Mouse (Mus musculus): ENCODE measurements around the gene Trappc3l. TPM values are rescaled to one million over a fixed set of nuclear protein-coding genes. Genes with fewer than 3 reads are reported as not detected.

Gene Trappc3l
- total RNA-seq, 2 experiments from 2014 or later, result 0.39 TPM; not detected in 1

- no peak overlapping the region for H3K27ac ChIP-seq
- no peak for TF ChIP-seq CTCF (conservative IDR thresholded peaks at IDR 0.05)
Observed at GRCm38 (mm10) chr10:34069606-34070005, 32.2 kb downstream of the Trappc3l start.

GRCm38 (mm10) chr10:34070999-34071492 is 33.6 kb downstream of the Trappc3l start:
- no peak overlapping the region for H3K4me3 ChIP-seq
- no peak overlapping the region for H3K27ac ChIP-seq
- TF ChIP-seq CTCF (conservative IDR thresholded peaks at IDR 0.05), result no peak
- no peak for DNase-seq (ENCODE audit: low spot score in 2 of 2)

More at GRCm38 (mm10) chr10:34069606-34070005, 32.2 kb downstream of the Trappc3l start:
- no peak for DNase-seq (ENCODE audit: low spot score in 2 of 2)
- no peak overlapping the region for H3K4me3 ChIP-seq

GRCm38 (mm10) chr10:34071650-34072049 is 34.3 kb downstream of the Trappc3l start:
- no peak for DNase-seq (ENCODE audit: low spot score in 2 of 2)
- peak; percentile 60 for TF ChIP-seq CTCF (conservative IDR thresholded peaks at IDR 0.05)
- Histone ChIP-seq H3K4me3 (no peak overlapping the region), H3K27ac (no peak overlapping the region)

GRCm38 (mm10) chr10:34074522-34075200 is 37.3 kb downstream of the Trappc3l start:
- no peak overlapping the region for H3K4me3 ChIP-seq
- DNase-seq (ENCODE audit: low spot score in 2 of 2), result no peak
- TF ChIP-seq CTCF (conservative IDR thresholded peaks at IDR 0.05), result no peak
- no peak overlapping the region for H3K27ac ChIP-seq

GRCm38 (mm10) chr10:34086514-34086913 is 49.1 kb downstream of the Trappc3l start:
- no peak for TF ChIP-seq CTCF (conservative IDR thresholded peaks at IDR 0.05)
- no peak for DNase-seq (ENCODE audit: low spot score in 2 of 2)
- Histone ChIP-seq H3K27ac (peak overlapping the region; percentile 4; the same call in 1 of the 2 replicates), H3K4me3 (no peak overlapping the region)

- Histone ChIP-seq H3K4me3 (no peak overlapping the region), H3K27ac (no peak overlapping the region)
- TF ChIP-seq CTCF (conservative IDR thresholded peaks at IDR 0.05), result no peak
- DNase-seq (ENCODE audit: low spot score in 2 of 2), result no peak
Observed at GRCm38 (mm10) chr10:34088515-34088914, 51.1 kb downstream of the Trappc3l start.

GRCm38 (mm10) chr10:34089517-34089916 is 52.1 kb downstream of the Trappc3l start:
- H3K4me3 ChIP-seq, result no peak overlapping the region
- DNase-seq (ENCODE audit: low spot score in 2 of 2), result no peak
- no peak overlapping the region for H3K27ac ChIP-seq
- TF ChIP-seq CTCF (conservative IDR thresholded peaks at IDR 0.05), result no peak

GRCm38 (mm10) chr10:34090481-34090880 is 53.1 kb downstream of the Trappc3l start:
- TF ChIP-seq CTCF (conservative IDR thresholded peaks at IDR 0.05), result no peak
- Histone ChIP-seq H3K4me3 (no peak overlapping the region), H3K27ac (no peak overlapping the region)
- no peak for DNase-seq (ENCODE audit: low spot score in 2 of 2)

- DNase-seq (ENCODE audit: low spot score in 2 of 2), result peak; percentile 39 to 81
- Histone ChIP-seq H3K4me3 (no peak overlapping the region), H3K27ac (0 out of 2 replicates have a peak overlapping the region, but pooled peaks have one; percentile 32)
- no peak for TF ChIP-seq CTCF (conservative IDR thresholded peaks at IDR 0.05)
Observed at GRCm38 (mm10) chr10:34091888-34092287, 54.5 kb downstream of the Trappc3l start.

GRCm38 (mm10) chr10:34095147-34095546 is 57.8 kb downstream of the Trappc3l start:
- no peak overlapping the region; the same call in 1 of the 2 replicates for H3K4me3 ChIP-seq
- TF ChIP-seq CTCF (conservative IDR thresholded peaks at IDR 0.05), result no peak
- H3K27ac ChIP-seq, result no peak overlapping the region
- DNase-seq (ENCODE audit: low spot score in 2 of 2), result no peak

- no peak for TF ChIP-seq CTCF (conservative IDR thresholded peaks at IDR 0.05)
- Histone ChIP-seq H3K27ac (peak overlapping the region; percentile 74), H3K4me3 (peak overlapping the region; percentile 49)
- no peak for DNase-seq (ENCODE audit: low spot score in 2 of 2)
Observed at GRCm38 (mm10) chr10:34095964-34096363, 58.6 kb downstream of the Trappc3l start.

- DNase-seq (ENCODE audit: low spot score in 2 of 2), result peak; percentile 38 to 63
- TF ChIP-seq CTCF (conservative IDR thresholded peaks at IDR 0.05), result peak; percentile 78
- H3K27ac ChIP-seq, result peak within 1 kb of the TSS; percentile 74
- H3K4me3 ChIP-seq, result peak within 1 kb of the TSS; percentile 49
Observed at GRCm38 (mm10) chr10:34096418-34096883, 59.1 kb downstream of the Trappc3l start, which contains the start of gene Calhm5. Gene Calhm5 (minus strand): TSS chr10:34096519.

- Histone ChIP-seq H3K27ac (no peak overlapping the region), H3K4me3 (no peak overlapping the region)
- TF ChIP-seq CTCF (conservative IDR thresholded peaks at IDR 0.05), result no peak
- DNase-seq (ENCODE audit: low spot score in 2 of 2), result no peak
Observed at GRCm38 (mm10) chr10:34110863-34111465, 73.6 kb downstream of the Trappc3l start.

All from layer of hippocampus, adult 2 months (tissue).